Mouse (Mus musculus) adrenal gland, postnatal 10 days (tissue): ENCODE results near the gene Rpl13a. TPM values are rescaled to one million over a fixed set of nuclear protein-coding genes. Genes with fewer than 3 reads are reported as not detected.

ENCODE experiments used
- DNase-seq: peaks from one replicate; pipeline ENCODE4 v3.0.0; 2021; ENCODE audit warnings: mixed read lengths
- microRNA-seq: library from miRNA; unstranded; fragments of <30 nt; microRNA quantifications from one replicate; pipeline ENCODE4 v1.2.0, GENCODE M21; 2021
- total RNA-seq, 2 experiments: library from RNA; stranded (reverse); gene quantifications; 2 replicates each; pipeline ENCODE4 v1.2.3; 2021

Rpl13a gene
- total RNA-seq, 2 experiments from 2014 or later, result 1,643 to 1,697 TPM

DNA sequence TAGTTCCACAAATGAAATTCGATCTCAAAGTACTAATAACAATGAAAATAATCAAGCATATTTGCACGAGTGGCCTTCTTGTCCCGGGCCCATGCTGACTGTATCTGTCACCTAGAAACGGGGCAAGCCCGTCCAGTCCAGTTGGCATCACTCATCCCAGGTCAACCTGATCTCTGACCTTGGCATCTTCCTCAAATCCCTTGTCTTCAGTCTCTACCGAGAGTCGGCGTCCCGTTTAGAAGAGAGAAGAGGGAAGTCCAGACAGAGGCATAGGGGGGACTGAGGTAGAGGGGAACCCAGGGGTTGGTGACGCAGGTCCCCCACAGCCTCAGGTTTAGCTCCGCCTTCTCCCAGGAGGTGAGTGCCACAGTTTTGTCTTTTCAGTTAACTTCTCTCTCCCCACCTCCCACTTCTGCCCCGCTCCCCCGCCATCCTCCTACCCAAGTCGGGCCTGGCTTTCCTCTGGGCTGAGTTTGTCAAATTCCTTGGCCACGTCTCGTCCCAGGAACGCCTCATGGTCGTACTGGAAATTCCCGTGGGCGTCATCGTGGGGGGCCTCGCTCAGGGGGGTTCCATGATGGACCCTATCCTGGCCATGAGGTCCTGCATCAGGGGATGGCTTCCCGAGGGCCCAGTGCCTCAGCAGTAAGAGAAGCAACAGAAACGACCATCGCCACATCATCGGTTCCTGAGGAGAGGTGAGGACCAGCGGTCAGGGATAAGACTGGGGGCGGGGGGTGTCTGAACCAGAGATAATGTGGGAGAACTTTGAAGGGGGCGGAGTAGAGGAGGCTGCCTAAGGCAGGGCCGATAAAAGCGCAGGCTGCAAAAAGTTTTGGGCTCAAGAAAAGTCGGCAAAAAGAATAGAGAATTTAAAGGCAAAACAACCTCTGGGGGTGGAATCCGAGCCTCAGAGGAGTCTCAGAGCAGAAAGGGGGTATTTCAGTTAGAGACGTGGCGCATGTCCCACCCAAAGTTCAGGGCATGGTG, 37.3 kb downstream of the Rpl13a start:
- DNase-seq, result no peak

DNA sequence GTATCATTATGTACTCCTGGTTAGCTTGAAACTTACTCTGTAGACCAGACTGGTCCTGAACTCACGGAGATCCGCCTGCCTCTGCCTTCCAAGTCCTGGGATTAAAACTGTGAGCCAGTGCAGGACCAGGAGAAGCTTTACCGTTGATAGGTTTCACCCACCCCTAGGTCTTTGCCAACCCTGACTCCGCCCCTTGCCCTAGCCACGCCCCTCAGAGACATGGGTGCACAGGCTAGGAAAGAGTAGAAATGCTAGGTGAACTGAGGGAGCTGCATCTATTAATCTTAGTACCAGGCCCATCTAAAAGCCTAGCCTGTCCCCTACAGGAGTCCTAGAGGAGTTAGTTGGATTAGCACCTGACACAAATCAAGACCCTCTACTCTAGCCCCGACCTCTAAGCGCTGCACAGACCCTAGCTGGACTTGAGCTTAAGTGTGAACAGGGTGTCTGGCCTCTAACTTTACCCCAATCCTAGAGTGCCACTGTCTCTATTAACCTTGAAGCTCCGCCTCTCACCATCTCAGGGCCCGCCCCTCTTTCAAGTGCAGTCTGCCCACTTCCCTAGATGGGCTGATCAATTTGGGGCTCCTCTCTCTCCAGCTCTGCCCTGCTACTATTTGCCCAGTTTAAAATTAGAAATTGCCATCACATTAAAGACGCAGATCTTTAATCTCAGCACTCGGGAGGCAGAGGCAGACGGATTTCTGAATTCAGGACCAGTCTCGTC, 38.1 kb downstream of the Rpl13a start:
- peak; percentile 18 for DNase-seq

DNA sequence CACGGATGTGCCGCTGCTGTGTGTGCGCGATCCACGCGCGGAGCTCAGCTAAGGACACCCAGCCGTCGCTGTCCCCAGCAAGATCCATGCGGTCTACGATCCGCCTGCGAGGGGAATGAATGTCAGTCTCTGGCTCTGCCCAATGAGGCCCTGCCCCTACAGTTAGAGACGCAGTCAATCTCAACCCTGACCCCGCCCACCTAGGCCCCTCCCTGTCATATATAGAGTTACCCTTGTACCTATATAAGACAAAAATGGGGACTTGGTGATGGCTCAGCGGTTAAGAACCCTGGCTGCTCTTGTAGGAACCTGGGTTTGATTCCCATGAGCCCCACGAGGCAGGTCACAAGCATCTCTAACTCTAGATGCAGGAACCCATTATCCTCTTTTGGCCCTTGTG, 40.0 kb downstream of the Rpl13a start:
- DNase-seq, result no peak

DNA sequence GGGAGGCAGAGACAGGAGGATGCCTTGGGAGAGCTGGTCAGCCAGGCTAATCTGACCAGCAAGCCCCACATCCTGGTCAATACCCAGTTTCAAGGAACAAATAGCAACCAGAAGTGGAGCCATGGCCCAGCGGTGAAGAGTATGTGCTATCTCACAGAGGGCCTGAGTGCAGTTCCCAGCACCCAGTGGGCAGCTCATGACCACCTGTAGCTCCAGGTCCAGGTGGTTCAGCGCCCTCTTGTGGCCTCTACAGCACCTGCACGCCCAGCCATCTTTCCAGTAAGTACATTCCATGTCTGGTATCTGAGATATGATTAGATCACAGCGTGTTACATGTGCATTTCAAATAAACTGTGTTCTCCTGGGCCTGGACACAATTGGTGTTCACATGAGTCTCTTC, 42.5 kb downstream of the Rpl13a start:
- DNase-seq, result peak; percentile 3

DNA sequence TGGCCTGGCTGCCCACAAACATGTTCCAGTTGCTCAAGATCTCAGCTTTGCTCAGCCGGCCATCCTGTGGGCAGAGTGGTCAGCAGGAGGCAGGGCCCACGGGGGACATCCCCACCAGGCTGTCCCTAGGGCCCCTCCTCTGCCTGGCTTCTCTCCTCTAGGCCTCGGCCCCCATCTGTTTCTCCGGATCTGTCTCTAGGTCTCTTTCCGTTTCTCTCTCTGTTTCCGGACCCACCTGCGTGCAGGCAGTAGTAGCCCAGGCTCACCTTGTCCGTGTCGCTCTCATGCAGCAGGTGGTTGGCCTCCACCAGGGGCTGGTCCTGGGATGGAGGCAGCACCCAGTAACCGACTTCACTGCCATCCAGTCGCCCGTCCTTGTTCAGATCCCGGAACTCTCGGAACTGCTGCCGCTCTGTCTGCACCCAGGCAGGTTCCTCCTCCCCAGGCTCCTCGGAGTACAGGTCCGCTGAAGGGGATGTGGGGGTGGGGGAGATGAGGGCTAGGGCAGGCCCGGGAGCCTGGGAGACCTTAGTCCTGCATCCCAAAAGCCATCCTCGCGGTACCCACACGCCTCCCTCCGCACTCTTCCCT, 45.2 kb downstream of the Rpl13a start:
- peak; percentile 1 for DNase-seq

DNA sequence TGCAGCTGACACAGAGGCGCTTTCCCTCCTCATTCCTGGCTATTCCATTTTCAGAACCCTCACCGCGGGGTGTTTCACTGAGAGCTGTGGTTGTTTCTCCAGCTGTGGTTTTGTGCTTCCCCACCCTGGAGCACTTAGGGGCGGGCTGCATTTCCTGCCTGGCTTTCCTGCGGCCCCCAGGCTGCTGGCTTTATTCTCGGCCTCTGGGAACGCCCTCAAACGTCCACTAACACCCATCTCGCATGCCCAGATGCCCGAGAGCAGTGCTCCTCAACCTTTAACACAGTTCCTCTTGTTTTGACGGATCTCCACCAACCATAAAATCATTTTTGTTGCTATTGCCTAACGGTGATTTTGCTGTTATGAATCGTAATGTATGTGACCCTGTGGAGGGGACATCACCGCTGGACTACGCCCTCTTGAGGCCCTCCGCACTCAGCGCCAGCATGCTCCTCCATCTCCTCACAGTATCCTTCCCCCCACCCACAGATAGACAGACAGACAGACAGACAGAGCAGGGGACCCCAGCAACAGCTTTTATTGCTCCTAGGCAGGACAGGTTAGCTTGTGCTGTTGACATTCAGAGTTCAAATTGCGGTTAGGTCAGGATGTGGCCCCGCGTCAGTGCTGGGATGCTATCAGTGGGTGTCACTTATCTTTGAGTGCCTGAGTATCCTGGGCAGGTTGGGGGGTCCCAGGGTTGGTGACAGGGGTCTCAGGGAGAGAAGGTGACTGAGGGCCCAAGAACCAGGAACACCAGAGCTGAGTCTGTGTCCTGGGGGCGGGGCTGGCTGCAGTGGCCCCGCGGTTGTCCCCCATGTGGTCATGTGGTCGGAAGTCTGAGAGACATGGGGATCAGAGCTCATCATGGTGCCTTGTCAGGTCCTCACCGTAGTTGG, 45.9 kb downstream of the Rpl13a start:
- DNase-seq, result peak; percentile 60

DNA sequence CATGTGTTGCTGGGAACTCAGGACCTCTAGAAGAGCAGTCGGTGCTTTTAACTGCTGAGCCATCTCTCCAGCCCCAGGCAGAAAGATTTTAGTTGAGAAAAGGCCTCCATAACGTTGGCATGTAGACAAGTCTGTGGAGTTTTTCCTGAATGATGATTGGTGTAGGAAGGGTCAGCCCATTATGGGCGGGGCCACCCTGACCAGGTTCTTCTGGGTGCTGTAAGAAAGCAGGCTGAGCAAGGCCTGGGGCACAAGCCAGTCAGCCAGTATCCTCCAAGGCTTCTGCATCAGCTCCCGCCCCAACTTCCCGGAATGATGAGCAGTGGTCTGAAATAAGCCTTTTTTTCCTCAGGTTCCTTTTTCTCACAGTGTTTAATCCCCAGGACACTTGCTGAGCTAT, 47.5 kb downstream of the Rpl13a start:
- DNase-seq, result no peak

DNA sequence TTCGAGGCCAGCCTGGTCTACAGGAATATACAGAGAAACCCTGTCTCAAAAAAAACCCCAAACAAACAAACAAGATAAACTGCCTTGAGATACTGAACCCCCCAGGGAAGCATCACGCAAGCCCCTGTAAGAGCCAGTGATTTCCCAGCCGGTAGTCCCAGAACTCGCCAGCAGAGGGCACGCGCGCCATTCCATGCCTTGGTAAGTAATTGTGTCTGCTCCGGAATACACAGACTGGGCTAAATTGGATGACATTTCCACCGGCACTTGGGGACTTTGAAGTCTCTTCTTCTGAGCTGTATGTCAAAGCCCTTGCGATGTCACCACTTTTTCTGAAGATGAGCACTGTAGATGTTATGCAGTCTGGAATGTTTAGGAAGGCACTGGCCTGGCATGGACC, 48.7 kb downstream of the Rpl13a start:
- DNase-seq, result peak; percentile 95

DNA sequence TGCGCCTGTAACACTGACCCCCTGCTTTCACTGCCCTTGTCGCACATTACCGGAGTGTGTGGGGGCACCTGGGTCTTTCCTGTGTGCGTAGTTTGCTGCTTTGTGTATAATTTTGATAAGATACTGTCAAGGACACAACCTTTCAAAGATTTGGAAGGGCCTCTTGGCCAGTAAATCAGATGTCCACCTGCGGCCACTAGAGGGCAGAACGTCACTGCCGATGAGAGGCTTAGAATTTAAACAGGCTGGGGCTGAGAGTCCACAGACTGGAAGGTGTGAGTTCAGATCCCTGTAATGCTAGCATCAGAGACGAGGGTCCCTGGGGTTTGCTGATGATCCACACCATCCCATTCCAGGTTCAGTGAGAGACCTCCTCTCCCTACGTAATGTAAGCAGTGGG, 50.0 kb downstream of the Rpl13a start:
- peak; percentile 87 for DNase-seq

DNA sequence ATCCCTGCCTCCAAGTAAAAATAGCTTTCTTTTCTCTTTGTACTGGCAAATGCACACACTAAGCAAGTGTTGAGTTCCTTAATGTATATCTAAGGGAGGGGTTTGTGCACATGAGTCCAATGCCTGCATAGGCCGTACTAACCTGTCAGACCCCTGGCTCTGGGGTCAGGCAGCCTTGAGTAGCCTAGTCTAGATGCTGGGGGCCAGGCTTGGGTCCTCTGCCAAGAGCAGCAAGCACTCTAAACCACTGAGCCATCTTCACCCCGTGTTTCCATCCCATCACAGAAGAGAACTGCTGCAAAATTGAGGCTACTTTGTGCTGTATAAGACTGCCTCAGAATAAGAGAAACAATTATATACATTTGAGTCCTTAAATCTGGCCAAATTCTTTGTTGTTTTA, 50.7 kb downstream of the Rpl13a start:
- DNase-seq, result no peak

DNA sequence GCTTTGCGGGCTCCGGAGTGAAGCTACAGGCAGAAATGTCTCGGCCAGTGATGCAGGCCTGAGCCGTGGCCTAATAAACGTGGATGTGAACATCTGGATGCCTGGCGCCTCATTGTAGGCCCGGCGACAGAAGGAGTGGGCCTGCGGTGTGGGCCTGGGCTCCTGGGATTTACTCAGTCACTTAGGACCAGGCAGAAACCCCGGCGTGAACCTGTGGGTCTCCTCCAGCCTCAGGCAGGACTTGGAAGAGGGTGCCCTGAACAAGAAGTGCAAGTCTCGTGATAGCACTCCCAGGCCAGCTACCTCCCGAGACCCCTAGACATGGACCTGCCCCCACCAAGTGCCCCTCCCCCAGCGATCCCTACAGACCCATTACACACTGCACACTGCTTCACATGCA, 51.2 kb downstream of the Rpl13a start:
- no peak for DNase-seq

DNA sequence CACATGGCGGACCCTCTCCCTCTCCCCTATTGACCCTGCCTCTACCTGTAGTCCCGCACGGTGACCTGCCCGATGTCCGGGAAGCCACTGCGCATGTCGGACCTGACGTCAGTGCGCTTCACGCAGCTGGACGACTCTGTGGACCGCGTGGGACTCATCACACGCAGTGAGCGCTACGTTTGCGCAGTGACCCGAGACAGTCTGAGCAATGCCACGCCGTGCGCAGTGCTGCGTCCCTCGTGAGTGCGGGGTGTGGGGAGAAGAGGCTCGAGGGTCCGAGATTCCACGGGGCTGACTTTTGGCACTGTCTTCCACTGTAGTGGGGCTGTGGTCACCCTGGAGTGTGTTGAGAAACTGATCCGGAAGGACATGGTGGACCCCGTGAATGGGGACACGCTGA, 52.1 kb downstream of the Rpl13a start:
- DNase-seq, result no peak

Small RNAs within 50 kb of the gene (microRNA-seq; reads per million reads assigned to microRNA genes)
- gene Mir150 (1,119 reads per million, percentile 75 among the genes with 10 or more reads in this experiment), gene Mir5121 (56.3 reads per million, percentile 37 among the genes with 10 or more reads in this experiment), gene Mir7055 (not detected)

Other genes starting within 250 kb of the Rpl13a start
- 10 to 100 TPM; 73.7 to 83.7 TPM for gene Med25, start 236.0 kb downstream of the Rpl13a start, total RNA-seq
- gene Fuz, start 232.7 kb downstream of the Rpl13a start, total RNA-seq, result 10 to 100 TPM; 19.5 to 24.8 TPM
- 10 to 100 TPM; 83.6 to 93.2 TPM for gene Ap2a1, start 199.3 kb downstream of the Rpl13a start, total RNA-seq
- not detected for gene Tsks, start 185.6 kb downstream of the Rpl13a start, total RNA-seq
- 10 to 100 TPM in 1 of 2 experiments, 1 to 10 TPM in 1; 9.8 to 15.3 TPM for gene Cpt1c, start 153.9 kb downstream of the Rpl13a start, total RNA-seq
- 100 to 1,000 TPM; 254 to 258 TPM for gene Prmt1, start 142.2 kb downstream of the Rpl13a start, total RNA-seq
- 10 to 100 TPM; 80.3 to 89.6 TPM for gene Irf3, start 131.1 kb downstream of the Rpl13a start, total RNA-seq
- 10 to 100 TPM; 15.8 to 16.2 TPM for gene Bcl2l12, start 130.0 kb downstream of the Rpl13a start, total RNA-seq
- gene Scaf1, start 112.4 kb downstream of the Rpl13a start, total RNA-seq, result 10 to 100 TPM; 69.6 to 81.1 TPM
- gene Rras, start 110.8 kb downstream of the Rpl13a start, total RNA-seq, result 10 to 100 TPM; 57.6 to 60.2 TPM
- 10 to 100 TPM; 36.9 to 51.9 TPM for gene Prr12, start 75.9 kb downstream of the Rpl13a start, total RNA-seq
- 10 to 100 TPM; 39.7 to 45.9 TPM for gene Nosip, start 66.3 kb downstream of the Rpl13a start, total RNA-seq
- gene Prrg2, start 66.1 kb downstream of the Rpl13a start, total RNA-seq, result 10 to 100 TPM; 18.5 to 20.0 TPM
- 10 to 100 TPM; 65.2 to 71.2 TPM for gene Rcn3, start 36.5 kb downstream of the Rpl13a start, total RNA-seq
- gene Fcgrt, start 24.9 kb downstream of the Rpl13a start, total RNA-seq, result 100 to 1,000 TPM; 169 to 185 TPM
- gene Rps11, start 4.3 kb downstream of the Rpl13a start, total RNA-seq, result 1,000 to 10,000 TPM; 1,283 to 1,295 TPM
- not detected for gene Gm45713, start 7.5 kb upstream of the Rpl13a start, total RNA-seq
- gene Flt3l, start 7.7 kb upstream of the Rpl13a start, total RNA-seq, result 10 to 100 TPM in 1 of 2 experiments, 1 to 10 TPM in 1; 9.7 to 18.1 TPM
- gene Pih1d1, start 25.5 kb upstream of the Rpl13a start, total RNA-seq, result 10 to 100 TPM; 59.0 to 68.5 TPM
- gene Aldh16a1, start 25.8 kb upstream of the Rpl13a start, total RNA-seq, result 10 to 100 TPM; 50.6 to 68.2 TPM
- under 1 TPM; 0.18 to 0.42 TPM for gene Slc17a7, start 35.2 kb upstream of the Rpl13a start, total RNA-seq
- not detected for gene Gfy, start 50.8 kb upstream of the Rpl13a start, total RNA-seq
- gene Pth2, start 52.2 kb upstream of the Rpl13a start, total RNA-seq, result not detected
- gene Ccdc155, start 76.1 kb upstream of the Rpl13a start, total RNA-seq, result under 1 TPM in 1 of 2 experiments, not detected in 1; 0.36 TPM
- under 1 TPM in 1 of 2 experiments, not detected in 1; 0.30 TPM for gene Dkkl1, start 83.4 kb upstream of the Rpl13a start, total RNA-seq
- 10 to 100 TPM; 21.0 to 24.0 TPM for gene Tead2, start 87.0 kb upstream of the Rpl13a start, total RNA-seq
- gene Cd37, start 110.4 kb upstream of the Rpl13a start, total RNA-seq, result 10 to 100 TPM; 13.9 to 17.6 TPM
- under 1 TPM in 1 of 2 experiments, not detected in 1; 0.12 TPM for gene Slc6a16, start 112.3 kb upstream of the Rpl13a start, total RNA-seq
- under 1 TPM in 1 of 2 experiments, not detected in 1; 0.42 TPM for gene Slc6a21, start 148.8 kb upstream of the Rpl13a start, total RNA-seq
- 10 to 100 TPM; 15.9 to 26.8 TPM for gene Trpm4, start 205.0 kb upstream of the Rpl13a start, total RNA-seq
- 10 to 100 TPM; 10.7 to 47.8 TPM for gene Hrc, start 206.5 kb upstream of the Rpl13a start, total RNA-seq
- 1 to 10 TPM; 1.9 to 3.0 TPM for gene Ppfia3, start 238.3 kb upstream of the Rpl13a start, total RNA-seq
- gene Lin7b, start 241.8 kb upstream of the Rpl13a start, total RNA-seq, result 1 to 10 TPM in 1 of 2 experiments, under 1 TPM in 1; 0.90 to 2.9 TPM